Mouse (Mus musculus): ENCODE results near the gene Map3k10. TPM values are rescaled to one million over a fixed set of nuclear protein-coding genes. Genes with fewer than 3 reads are reported as not detected.

The Map3k10 gene
- polyA plus RNA-seq, 1 experiment from 2014 or later = 23.5 TPM

DNA sequence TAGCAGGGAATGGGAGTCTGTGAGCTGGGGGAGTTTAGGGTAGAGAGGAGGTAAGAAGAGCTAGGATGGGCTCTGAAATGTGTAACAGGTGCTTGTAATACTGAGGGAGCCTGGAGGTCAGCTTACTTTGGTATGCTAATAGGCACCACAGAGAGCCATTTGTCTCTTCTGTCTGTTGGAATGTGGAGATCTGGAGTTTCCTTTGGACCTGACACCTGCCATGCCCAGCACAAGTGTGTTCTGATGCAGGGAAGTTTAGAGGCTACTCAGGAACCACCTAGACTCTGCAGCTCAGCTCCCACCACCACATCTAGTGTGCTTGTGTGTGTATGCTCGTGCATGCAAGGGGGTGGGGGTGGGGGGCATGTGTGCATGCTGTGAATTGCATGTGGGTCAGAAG is 52.2 kb downstream of the Map3k10 start:
- Histone ChIP-seq H3K4me1 (replicated peaks; ENCODE audit: control insufficient read depth, insufficient read depth, low read length) (no peaks in the 10 kb centered on the region), H3K27me3 (ENCODE audit: control insufficient read depth, insufficient read depth, low read length) (no peaks in the 10 kb centered on the region), H3K9ac (no peak overlapping the region), H3K36me3 (replicated peaks; ENCODE audit: control insufficient read depth, insufficient read depth) (peaks cover 75% of the 10 kb centered on the region), H3K4me2 (replicated peaks) (no peak overlapping the region), H3K27ac (no peak overlapping the region), H3K9me3 (ENCODE audit: control insufficient read depth, low read length) (no peaks in the 10 kb centered on the region), H3K4me3 (replicated peaks; ENCODE audit: low read length) (no peak overlapping the region)
- ATAC-seq (ENCODE audit: low FRiP score) = no peak
- WGBS = 58% methylated on average over 1 of the region's 1 CpGs
- DNase-seq (ENCODE audit: low spot score) = no peak

DNA sequence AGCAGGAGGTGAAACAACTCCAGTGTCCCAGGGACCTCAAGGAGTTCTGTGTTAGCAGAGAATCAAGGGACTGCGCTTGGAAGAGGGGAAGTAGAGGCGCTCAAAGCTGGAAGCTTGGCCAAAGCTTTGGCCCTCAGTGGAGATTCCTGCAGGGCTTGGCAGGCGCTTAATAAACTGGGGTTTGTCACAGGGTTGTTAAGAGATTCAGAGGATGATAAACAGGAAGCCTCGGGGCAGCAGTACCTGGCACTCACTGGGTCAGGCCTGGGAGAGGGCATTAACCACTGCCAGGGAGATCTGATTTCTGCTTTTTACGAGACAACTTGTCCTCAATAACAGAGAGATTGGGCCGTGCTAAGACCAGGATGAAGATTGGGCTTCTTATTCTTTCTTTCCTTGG is 53.4 kb downstream of the Map3k10 start:
- 85% methylated on average over 6 of the region's 6 CpGs for WGBS
- Histone ChIP-seq H3K4me1 (replicated peaks; ENCODE audit: control insufficient read depth, insufficient read depth, low read length) (no peaks in the 10 kb centered on the region), H3K27ac (no peak overlapping the region), H3K4me2 (replicated peaks) (no peak overlapping the region), H3K4me3 (replicated peaks; ENCODE audit: low read length) (no peak overlapping the region), H3K9ac (no peak overlapping the region), H3K27me3 (ENCODE audit: control insufficient read depth, insufficient read depth, low read length) (no peaks in the 10 kb centered on the region), H3K36me3 (replicated peaks; ENCODE audit: control insufficient read depth, insufficient read depth) (peaks cover 79% of the 10 kb centered on the region), H3K9me3 (ENCODE audit: control insufficient read depth, low read length) (no peaks in the 10 kb centered on the region)
- ATAC-seq (ENCODE audit: low FRiP score) = no peak
- no peak for DNase-seq (ENCODE audit: low spot score)

DNA sequence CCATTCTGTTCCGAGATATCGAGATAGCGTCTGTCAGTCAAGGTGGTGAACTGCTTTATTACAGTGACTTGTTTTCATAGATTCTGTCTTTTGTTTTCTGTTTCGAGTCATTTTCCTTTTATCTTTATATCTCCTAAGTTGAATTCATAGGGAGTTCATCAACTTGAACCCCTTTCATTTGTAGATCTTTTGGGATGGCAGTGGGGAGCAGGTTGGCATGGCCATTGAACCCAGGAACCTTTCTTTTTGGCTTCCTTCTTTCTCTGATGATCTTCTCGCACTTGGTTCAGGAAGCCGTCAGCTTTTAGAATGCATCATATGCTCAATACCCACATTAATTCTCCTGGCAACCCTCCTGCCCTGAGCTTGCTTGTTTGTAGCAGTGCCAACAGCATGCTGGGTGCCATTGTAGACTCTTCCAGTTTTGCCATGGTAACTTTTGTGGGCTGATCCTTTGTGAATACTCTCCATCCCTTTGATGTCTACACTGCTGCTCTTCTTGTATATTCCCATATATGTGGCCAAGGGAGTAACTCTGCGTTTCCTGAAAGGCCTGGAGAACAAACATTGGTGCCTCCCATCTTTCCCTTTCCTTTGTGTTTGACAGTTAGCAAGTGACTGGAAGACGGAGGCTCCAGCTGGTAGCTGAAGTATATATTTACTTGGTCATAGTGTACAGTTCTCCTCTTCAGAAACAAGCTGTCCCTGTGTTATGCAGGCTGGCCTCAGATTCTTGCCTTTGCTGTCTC is 60.5 kb downstream of the Map3k10 start:
- H3K27ac ChIP-seq = peak overlapping the region; percentile 83
- peaks cover 55% of the 10 kb centered on the region for H3K36me3 ChIP-seq (replicated peaks; ENCODE audit: control insufficient read depth, insufficient read depth)
- no peak overlapping the region for H3K9ac ChIP-seq
- 32% methylated on average over 8 of the region's 8 CpGs for WGBS
- H3K27me3 ChIP-seq (ENCODE audit: control insufficient read depth, insufficient read depth, low read length) = no peaks in the 10 kb centered on the region
- no peak overlapping the region for H3K4me3 ChIP-seq (replicated peaks; ENCODE audit: low read length)
- no peaks in the 10 kb centered on the region for H3K9me3 ChIP-seq (ENCODE audit: control insufficient read depth, low read length)
- H3K4me1 ChIP-seq (replicated peaks; ENCODE audit: control insufficient read depth, insufficient read depth, low read length) = peaks cover 21% of the 10 kb centered on the region
- DNase-seq (ENCODE audit: low spot score) (peak; percentile 69), ATAC-seq (ENCODE audit: low FRiP score) (peak; percentile 81)
- no peak overlapping the region for H3K4me2 ChIP-seq (replicated peaks)

DNA sequence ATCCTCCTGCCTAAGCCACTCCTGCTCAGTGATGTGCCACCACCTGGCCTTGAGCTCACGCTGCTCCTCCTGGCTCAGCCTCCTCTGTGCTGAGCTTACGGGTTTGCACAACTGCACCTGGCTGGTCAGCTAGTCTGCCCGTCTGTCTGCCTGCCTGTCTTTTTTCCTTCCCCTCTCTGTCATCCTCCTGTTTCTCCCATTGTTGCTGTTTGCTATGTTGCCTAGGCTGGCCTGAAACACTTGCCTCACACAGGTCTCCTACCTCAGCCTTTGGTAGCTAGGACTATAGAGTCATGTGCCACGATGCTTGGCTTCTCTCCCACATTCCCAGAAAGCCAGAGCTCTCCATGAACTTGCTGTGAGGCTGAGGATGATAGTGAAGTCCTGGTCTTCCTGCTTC is 61.5 kb downstream of the Map3k10 start:
- Histone ChIP-seq H3K4me1 (replicated peaks; ENCODE audit: control insufficient read depth, insufficient read depth, low read length) (peaks cover 21% of the 10 kb centered on the region), H3K9me3 (ENCODE audit: control insufficient read depth, low read length) (no peaks in the 10 kb centered on the region), H3K4me3 (replicated peaks; ENCODE audit: low read length) (no peak overlapping the region), H3K27ac (peak overlapping the region; percentile 83), H3K27me3 (ENCODE audit: control insufficient read depth, insufficient read depth, low read length) (no peaks in the 10 kb centered on the region), H3K36me3 (replicated peaks; ENCODE audit: control insufficient read depth, insufficient read depth) (peaks cover 48% of the 10 kb centered on the region), H3K9ac (no peak overlapping the region), H3K4me2 (replicated peaks) (no peak overlapping the region)
- DNase-seq (ENCODE audit: low spot score) (no peak), ATAC-seq (ENCODE audit: low FRiP score) (no peak)
- 62% methylated on average over 4 of the region's 4 CpGs for WGBS

DNA sequence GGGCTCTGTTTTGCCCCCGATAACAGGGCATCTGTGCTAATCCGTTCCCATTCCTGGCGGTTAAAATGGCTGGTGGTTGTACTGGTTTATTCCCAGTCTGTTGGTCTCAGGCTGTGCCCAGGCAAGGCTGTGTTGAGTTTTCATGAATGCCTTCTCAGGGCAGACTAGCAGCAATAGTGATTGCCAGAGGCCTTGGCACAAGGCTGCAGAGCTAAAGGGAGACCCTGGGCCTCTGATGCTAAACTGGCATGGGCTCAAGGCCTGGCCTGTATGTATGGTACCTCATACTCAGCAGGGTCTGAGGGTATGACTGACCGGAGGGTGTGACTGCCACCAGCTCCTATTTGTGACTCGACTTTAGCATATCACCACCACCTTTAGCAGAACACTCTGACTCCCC is 63.5 kb downstream of the Map3k10 start:
- Histone ChIP-seq H3K4me2 (replicated peaks) (no peak overlapping the region), H3K27me3 (ENCODE audit: control insufficient read depth, insufficient read depth, low read length) (no peaks in the 10 kb centered on the region), H3K4me1 (replicated peaks; ENCODE audit: control insufficient read depth, insufficient read depth, low read length) (peaks cover 35% of the 10 kb centered on the region), H3K9me3 (ENCODE audit: control insufficient read depth, low read length) (no peaks in the 10 kb centered on the region), H3K27ac (no peak overlapping the region), H3K4me3 (replicated peaks; ENCODE audit: low read length) (no peak overlapping the region), H3K9ac (no peak overlapping the region), H3K36me3 (replicated peaks; ENCODE audit: control insufficient read depth, insufficient read depth) (peaks cover 29% of the 10 kb centered on the region)
- DNase-seq (ENCODE audit: low spot score) (no peak), ATAC-seq (ENCODE audit: low FRiP score) (no peak)
- 95% methylated on average over 5 of the region's 5 CpGs for WGBS

DNA sequence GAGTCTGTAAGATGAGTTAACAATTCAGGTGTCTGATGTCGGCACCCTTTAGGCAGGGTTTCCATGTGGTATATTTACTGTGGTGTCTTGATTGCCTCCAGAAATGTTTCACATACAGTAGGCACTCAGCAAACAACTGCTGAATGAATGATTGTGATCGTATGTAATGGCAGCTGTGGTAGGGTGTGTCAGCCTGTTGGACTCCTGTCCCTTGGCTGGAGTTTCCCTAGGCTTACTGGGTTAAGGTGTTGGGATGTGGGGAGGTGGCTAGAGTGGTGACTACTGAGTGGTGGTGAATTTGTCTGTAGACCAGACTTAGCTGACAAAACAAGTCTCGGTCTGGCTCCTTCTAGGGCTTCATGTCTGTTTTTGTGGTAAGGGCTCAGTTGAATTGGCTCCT is 64.0 kb downstream of the Map3k10 start:
- Histone ChIP-seq H3K4me2 (replicated peaks) (no peak overlapping the region), H3K9me3 (ENCODE audit: control insufficient read depth, low read length) (no peaks in the 10 kb centered on the region), H3K4me1 (replicated peaks; ENCODE audit: control insufficient read depth, insufficient read depth, low read length) (peaks cover 37% of the 10 kb centered on the region), H3K4me3 (replicated peaks; ENCODE audit: low read length) (no peak overlapping the region), H3K36me3 (replicated peaks; ENCODE audit: control insufficient read depth, insufficient read depth) (peaks cover 27% of the 10 kb centered on the region), H3K27me3 (ENCODE audit: control insufficient read depth, insufficient read depth, low read length) (no peaks in the 10 kb centered on the region), H3K9ac (no peak overlapping the region), H3K27ac (no peak overlapping the region)
- no peak for DNase-seq (ENCODE audit: low spot score)
- WGBS = 88% methylated on average over 3 of the region's 3 CpGs
- no peak for ATAC-seq (ENCODE audit: low FRiP score)

DNA sequence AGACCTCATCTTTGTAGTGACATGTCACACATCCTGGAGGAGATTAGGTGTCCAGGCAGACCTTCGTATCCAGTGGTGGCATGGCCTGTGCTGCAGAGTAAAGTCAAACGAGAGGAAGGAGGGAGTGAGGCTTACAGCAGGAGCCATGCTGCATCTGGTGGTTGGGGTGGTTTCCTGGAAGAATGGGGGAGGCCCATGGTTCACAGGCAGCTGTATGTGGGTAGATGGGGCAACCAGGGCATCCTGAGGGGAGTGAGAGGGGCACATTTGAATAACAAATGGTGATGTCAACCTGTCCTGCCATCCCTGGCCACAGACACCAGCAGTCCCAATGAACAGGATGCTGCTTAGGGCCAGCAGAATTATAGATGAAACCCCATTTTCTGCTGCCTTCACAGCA is 64.7 kb downstream of the Map3k10 start:
- Histone ChIP-seq H3K4me1 (replicated peaks; ENCODE audit: control insufficient read depth, insufficient read depth, low read length) (peaks cover 41% of the 10 kb centered on the region), H3K27ac (no peak overlapping the region), H3K9me3 (ENCODE audit: control insufficient read depth, low read length) (no peaks in the 10 kb centered on the region), H3K36me3 (replicated peaks; ENCODE audit: control insufficient read depth, insufficient read depth) (peaks cover 27% of the 10 kb centered on the region), H3K4me3 (replicated peaks; ENCODE audit: low read length) (no peak overlapping the region), H3K27me3 (ENCODE audit: control insufficient read depth, insufficient read depth, low read length) (no peaks in the 10 kb centered on the region), H3K9ac (no peak overlapping the region), H3K4me2 (replicated peaks) (no peak overlapping the region)
- ATAC-seq (ENCODE audit: low FRiP score) (no peak), DNase-seq (ENCODE audit: low spot score) (no peak)
- WGBS = 87% methylated on average over 2 of the region's 2 CpGs

DNA sequence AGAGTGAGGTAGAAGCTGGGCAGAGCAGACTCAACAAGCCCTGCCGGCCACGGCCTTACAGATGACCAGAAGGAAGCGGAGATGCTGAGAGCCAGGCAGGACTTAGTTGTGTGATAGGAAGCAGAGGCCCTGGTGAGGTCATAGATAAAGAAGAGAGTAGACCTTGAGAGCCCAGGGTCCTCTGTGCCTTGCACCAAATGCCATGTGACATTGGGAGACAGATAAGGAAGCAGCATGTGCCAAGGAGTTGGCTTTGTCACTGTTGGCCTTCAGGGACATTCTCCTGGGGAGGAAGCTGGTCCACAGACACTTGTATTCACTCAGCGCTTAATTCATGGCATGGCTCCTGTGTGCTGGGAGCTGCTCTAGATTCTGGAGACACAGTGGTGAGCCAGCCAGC is 65.1 kb downstream of the Map3k10 start:
- H3K9ac ChIP-seq = no peak overlapping the region
- ATAC-seq (ENCODE audit: low FRiP score) = no peak
- 97% methylated on average over 4 of the region's 4 CpGs for WGBS
- H3K4me1 ChIP-seq (replicated peaks; ENCODE audit: control insufficient read depth, insufficient read depth, low read length) = peaks cover 41% of the 10 kb centered on the region
- H3K36me3 ChIP-seq (replicated peaks; ENCODE audit: control insufficient read depth, insufficient read depth) = peaks cover 27% of the 10 kb centered on the region
- no peaks in the 10 kb centered on the region for H3K9me3 ChIP-seq (ENCODE audit: control insufficient read depth, low read length)
- H3K27ac ChIP-seq = no peak overlapping the region
- no peaks in the 10 kb centered on the region for H3K27me3 ChIP-seq (ENCODE audit: control insufficient read depth, insufficient read depth, low read length)
- H3K4me3 ChIP-seq (replicated peaks; ENCODE audit: low read length) = no peak overlapping the region
- DNase-seq (ENCODE audit: low spot score) = no peak
- no peak overlapping the region for H3K4me2 ChIP-seq (replicated peaks)

DNA sequence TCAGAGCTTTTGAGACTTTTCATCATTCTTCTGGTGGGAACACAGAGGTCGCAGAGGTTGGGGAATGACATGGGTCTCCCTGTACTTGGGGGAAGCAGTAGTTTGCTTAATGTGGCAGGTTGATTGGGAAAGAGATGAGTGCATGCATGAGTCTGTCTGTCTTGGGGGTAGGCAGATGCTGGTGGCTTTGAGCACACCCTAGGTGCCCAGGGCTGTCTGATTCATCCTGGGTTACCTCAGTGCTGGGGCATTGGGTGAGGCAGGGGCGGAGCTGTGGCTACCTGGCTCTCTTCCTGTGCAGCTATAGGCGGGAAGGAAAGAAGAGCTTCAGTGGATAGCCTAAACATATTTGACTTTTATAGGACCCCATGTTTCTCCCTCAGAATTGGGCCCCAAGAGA is 66.3 kb downstream of the Map3k10 start:
- H3K4me1 ChIP-seq (replicated peaks; ENCODE audit: control insufficient read depth, insufficient read depth, low read length) = peaks cover 34% of the 10 kb centered on the region
- no peak for ATAC-seq (ENCODE audit: low FRiP score)
- no peak overlapping the region for H3K27ac ChIP-seq
- WGBS = 94% methylated on average over 3 of the region's 3 CpGs
- H3K36me3 ChIP-seq (replicated peaks; ENCODE audit: control insufficient read depth, insufficient read depth) = peaks cover 24% of the 10 kb centered on the region
- no peak overlapping the region for H3K9ac ChIP-seq
- no peaks in the 10 kb centered on the region for H3K27me3 ChIP-seq (ENCODE audit: control insufficient read depth, insufficient read depth, low read length)
- H3K4me2 ChIP-seq (replicated peaks) = no peak overlapping the region
- H3K9me3 ChIP-seq (ENCODE audit: control insufficient read depth, low read length) = no peaks in the 10 kb centered on the region
- no peak overlapping the region for H3K4me3 ChIP-seq (replicated peaks; ENCODE audit: low read length)
- DNase-seq (ENCODE audit: low spot score) = no peak

DNA sequence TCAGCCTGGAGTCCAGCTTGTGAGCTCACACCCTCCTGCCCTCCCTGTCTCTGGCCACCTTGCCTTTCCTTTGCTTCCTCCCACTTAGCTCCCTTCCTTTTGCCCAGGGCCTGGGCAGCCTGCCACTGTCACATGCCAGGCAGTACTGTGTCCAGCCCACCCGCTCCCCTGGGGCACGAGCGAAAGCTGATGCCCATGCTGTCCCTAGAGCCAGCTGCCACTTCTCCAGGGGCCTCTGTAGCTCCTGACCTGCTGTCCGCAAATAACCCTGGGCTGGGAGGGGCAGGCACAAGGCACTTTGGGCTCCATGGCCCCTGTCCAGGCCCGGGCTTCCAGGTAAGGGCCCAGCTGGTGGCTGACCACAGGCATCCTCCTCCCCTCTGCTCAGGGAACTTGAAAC is 66.8 kb downstream of the Map3k10 start:
- no peak overlapping the region for H3K4me2 ChIP-seq (replicated peaks)
- H3K27me3 ChIP-seq (ENCODE audit: control insufficient read depth, insufficient read depth, low read length) = no peaks in the 10 kb centered on the region
- DNase-seq (ENCODE audit: low spot score) (no peak), ATAC-seq (ENCODE audit: low FRiP score) (peak; percentile 58; the same call in 1 of the 2 replicates)
- peaks cover 24% of the 10 kb centered on the region for H3K36me3 ChIP-seq (replicated peaks; ENCODE audit: control insufficient read depth, insufficient read depth)
- H3K9ac ChIP-seq = no peak overlapping the region
- no peaks in the 10 kb centered on the region for H3K9me3 ChIP-seq (ENCODE audit: control insufficient read depth, low read length)
- peaks cover 29% of the 10 kb centered on the region; the same call in 1 of the 2 replicates for H3K4me1 ChIP-seq (replicated peaks; ENCODE audit: control insufficient read depth, insufficient read depth, low read length)
- no peak overlapping the region for H3K4me3 ChIP-seq (replicated peaks; ENCODE audit: low read length)
- H3K27ac ChIP-seq = no peak overlapping the region
- 34% methylated on average over 5 of the region's 5 CpGs for WGBS

All from hindbrain, embryonic 14.5 days (tissue).